Mouse (Mus musculus) MEL (cell line): ENCODE measurements at regions not wholly inside any gene's neighbourhood (a gene's known extent, or its start where the extent isn't known, plus 50 kb on each side); places are given as distances from the start of the nearest gene placed in this dataset.

Experiments
- DNase-seq: peaks from one replicate; pipeline ENCODE4 v3.0.0; 2011; ENCODE audit warnings: low read depth, low spot score
- H3K27ac ChIP-seq: 2 replicates; pipeline ENCODE4 v1.5.1; 2012; ENCODE audit warnings: low read depth, mild to moderate bottlenecking, control low read depth, low read length, moderate library complexity; ENCODE audit not compliant: control insufficient read depth
- H3K27me3 ChIP-seq, 2 experiments: fragments of 150-350 bp in 1 of 2; sonication (generic) in 1 of 2; 2 replicates each; pipeline ENCODE4 v1.6.1; 2012; ENCODE audit warnings: low read length in 2 of 2, mild to moderate bottlenecking in 2 of 2, improper control_type of control experiment in 1 of 2, moderate library complexity in 1 of 2; ENCODE audit not compliant: insufficient read depth in 2 of 2, control insufficient read depth in 1 of 2
- H3K36me3 ChIP-seq, 2 experiments: 2 replicates each; pipeline ENCODE4 v1.6.1; 2012 to 2014; ENCODE audit warnings: low read length in 2 of 2, improper control_type of control experiment in 1 of 2, inconsistent platforms in 1 of 2, mild to moderate bottlenecking in 1 of 2; ENCODE audit not compliant: insufficient read depth in 2 of 2, control insufficient read depth in 1 of 2
- H3K4me1 ChIP-seq, 2 experiments: fragments of 150-350 bp in 1 of 2; sonication (generic) in 1 of 2; 2 replicates each; pipeline ENCODE4 v1.6.1; 2012; ENCODE audit warnings: low read length in 2 of 2, improper control_type of control experiment in 1 of 2, mild to moderate bottlenecking in 1 of 2; ENCODE audit not compliant: insufficient read depth in 2 of 2, control insufficient read depth in 1 of 2
- H3K4me3 ChIP-seq, 2 experiments: fragments of 150-350 bp in 1 of 2; sonication (generic) in 1 of 2; 2 replicates each; pipeline ENCODE4 v1.5.1; 2012; ENCODE audit warnings: low read depth in 2 of 2, low read length in 2 of 2, mild to moderate bottlenecking in 2 of 2, moderate library complexity in 2 of 2, control low read depth in 1 of 2, improper control_type of control experiment in 1 of 2; ENCODE audit not compliant: control insufficient read depth in 1 of 2, insufficient read depth in 1 of 2
- H3K79me2 ChIP-seq: 2 replicates; pipeline ENCODE4 v1.6.1; 2012; ENCODE audit warnings: mild to moderate bottlenecking, low read length, moderate library complexity; ENCODE audit not compliant: control insufficient read depth, poor library complexity, insufficient read depth
- H3K9ac ChIP-seq: 2 replicates; pipeline ENCODE4 v1.6.1; 2012; ENCODE audit warnings: low read depth, mild to moderate bottlenecking, control low read depth, low read length, moderate library complexity; ENCODE audit not compliant: control insufficient read depth, poor library complexity, severe bottlenecking
- H3K9me3 ChIP-seq: fragments of 150-350 bp; sonication (generic); replicated peaks from 2 replicates; pipeline ENCODE4 v1.6.1; 2012; ENCODE audit warnings: mild to moderate bottlenecking, low read length, improper control_type of control experiment, moderate library complexity; ENCODE audit not compliant: insufficient read depth
- BHLHE40 ChIP-seq: IDR thresholded peaks from 2 replicates; pipeline ENCODE4 v1.6.1; 2012; ENCODE audit warnings: low read depth, mild to moderate bottlenecking, inconsistent platforms, low read length, improper control_type of control experiment, borderline replicate concordance
- CHD1 ChIP-seq: IDR thresholded peaks from 2 replicates; pipeline ENCODE4 v1.6.1; 2012; ENCODE audit warnings: low read depth, mild to moderate bottlenecking, inconsistent platforms, low read length, improper control_type of control experiment
- CTCF ChIP-seq, 3 experiments: IDR thresholded peaks in 2 of 3; conservative IDR thresholded peaks in 1 of 3; 2 replicates each; pipeline ENCODE4 v1.5.1; 2011 to 2012; ENCODE audit warnings: low read length in 3 of 3, low read depth in 2 of 3, mild to moderate bottlenecking in 2 of 3, improper control_type of control experiment in 1 of 3, inconsistent platforms in 1 of 3, mixed read lengths in 1 of 3, moderate library complexity in 1 of 3; ENCODE audit not compliant: control insufficient read depth in 1 of 3, insufficient read depth in 1 of 3, poor library complexity in 1 of 3, severe bottlenecking in 1 of 3
- E2F4 ChIP-seq: IDR thresholded peaks from 2 replicates; pipeline ENCODE4 v1.6.1; 2011; ENCODE audit warnings: low read depth, low read length, improper control_type of control experiment, borderline replicate concordance
- EP300 ChIP-seq, 2 experiments: IDR thresholded peaks; 2 replicates each; pipeline ENCODE4 v1.6.1; 2011; ENCODE audit warnings: improper control_type of control experiment in 2 of 2, low read length in 2 of 2, low read depth in 1 of 2, mild to moderate bottlenecking in 1 of 2
- GATA1 ChIP-seq: IDR thresholded peaks from 2 replicates; pipeline ENCODE4 v1.6.1; 2011; ENCODE audit warnings: low read depth, low read length, improper control_type of control experiment
- HCFC1 ChIP-seq: IDR thresholded peaks from 2 replicates; pipeline ENCODE4 v1.6.1; 2012; ENCODE audit warnings: low read depth, mild to moderate bottlenecking, inconsistent platforms, low read length, improper control_type of control experiment, moderate library complexity
- JUND ChIP-seq: IDR thresholded peaks from 2 replicates; pipeline ENCODE4 v1.6.1; 2011; ENCODE audit warnings: low read depth, mild to moderate bottlenecking, improper control_type of control experiment, low read length
- KAT2A ChIP-seq: conservative IDR thresholded peaks from 2 replicates; pipeline ENCODE4 v1.6.1; 2012; ENCODE audit warnings: low read depth, low read length, improper control_type of control experiment, inconsistent platforms
- MAFK ChIP-seq: IDR thresholded peaks from 2 replicates; pipeline ENCODE4 v1.6.1; 2011; ENCODE audit warnings: low read depth, mild to moderate bottlenecking, low read length, improper control_type of control experiment, borderline replicate concordance
- MEF2A ChIP-seq: IDR thresholded peaks from 2 replicates; pipeline ENCODE4 v1.6.1; 2014; ENCODE audit warnings: low read depth, mild to moderate bottlenecking, inconsistent platforms, low read length, improper control_type of control experiment; ENCODE audit not compliant: poor library complexity, insufficient replicate concordance, severe bottlenecking; ENCODE audit errors: extremely low read depth
- MYB ChIP-seq: IDR thresholded peaks from 2 replicates; pipeline ENCODE4 v1.6.1; 2011; ENCODE audit warnings: mild to moderate bottlenecking, low read depth, low read length, improper control_type of control experiment
- MYC ChIP-seq: IDR thresholded peaks from 2 replicates; pipeline ENCODE4 v1.6.1; 2011; ENCODE audit warnings: low read depth, mild to moderate bottlenecking, low read length, improper control_type of control experiment, moderate library complexity
- NELFE ChIP-seq: IDR thresholded peaks from 2 replicates; pipeline ENCODE4 v1.6.1; 2011; ENCODE audit warnings: low read depth, low read length, improper control_type of control experiment
- NRF1 ChIP-seq: IDR thresholded peaks from 2 replicates; pipeline ENCODE4 v1.6.1; 2014; ENCODE audit warnings: low read depth, mild to moderate bottlenecking, inconsistent platforms, low read length, improper control_type of control experiment, moderate library complexity; ENCODE audit not compliant: poor library complexity, insufficient read depth, severe bottlenecking
- POLR2AphosphoS5 ChIP-seq: IDR thresholded peaks from 2 replicates; pipeline ENCODE4 v1.6.1; 2012; ENCODE audit warnings: low read depth, borderline replicate concordance, mild to moderate bottlenecking, inconsistent platforms, low read length, moderate library complexity, mixed read lengths
- RAD21 ChIP-seq: IDR thresholded peaks from 2 replicates; pipeline ENCODE4 v1.6.1; 2011; ENCODE audit warnings: mild to moderate bottlenecking, low read depth, low read length, improper control_type of control experiment
- RCOR1 ChIP-seq: IDR thresholded peaks from 2 replicates; pipeline ENCODE4 v1.6.1; 2012; ENCODE audit warnings: low read depth, mild to moderate bottlenecking, inconsistent platforms, low read length, improper control_type of control experiment
- SIN3A ChIP-seq: IDR thresholded peaks from 2 replicates; pipeline ENCODE4 v1.6.1; 2012; ENCODE audit warnings: low read length, improper control_type of control experiment, inconsistent platforms
- SMC3 ChIP-seq: IDR thresholded peaks from 2 replicates; pipeline ENCODE4 v1.6.1; 2011; ENCODE audit warnings: low read depth, low read length, improper control_type of control experiment
- TAL1 ChIP-seq: IDR thresholded peaks from 2 replicates; pipeline ENCODE4 v1.6.1; 2012; ENCODE audit warnings: mild to moderate bottlenecking, inconsistent platforms, low read length, moderate library complexity, mixed read lengths
- TBP ChIP-seq: IDR thresholded peaks from 2 replicates; pipeline ENCODE4 v1.8.0; 2011; ENCODE audit warnings: low read depth, low read length, improper control_type of control experiment
- USF1 ChIP-seq: IDR thresholded peaks from 2 replicates; pipeline ENCODE4 v1.6.1; 2014; ENCODE audit warnings: low read depth, mild to moderate bottlenecking, inconsistent platforms, low read length, improper control_type of control experiment, moderate library complexity
- USF2 ChIP-seq, 2 experiments: IDR thresholded peaks; 2 replicates each; pipeline ENCODE4 v1.6.1; 2011 to 2012; ENCODE audit warnings: improper control_type of control experiment in 2 of 2, low read length in 2 of 2, borderline replicate concordance in 1 of 2, inconsistent platforms in 1 of 2, low read depth in 1 of 2, mild to moderate bottlenecking in 1 of 2; ENCODE audit not compliant: insufficient read depth in 1 of 2
- ZC3H11A ChIP-seq: IDR thresholded peaks from 2 replicates; pipeline ENCODE4 v1.6.1; 2012; ENCODE audit warnings: low read depth, mild to moderate bottlenecking, inconsistent platforms, low read length, improper control_type of control experiment
- ZKSCAN1 ChIP-seq: IDR thresholded peaks from 2 replicates; pipeline ENCODE4 v1.6.1; 2012; ENCODE audit warnings: low read depth, mild to moderate bottlenecking, inconsistent platforms, low read length, improper control_type of control experiment, moderate library complexity
- ZMIZ1 ChIP-seq: IDR thresholded peaks from 2 replicates; pipeline ENCODE4 v1.6.1; 2012; ENCODE audit warnings: low read depth, mild to moderate bottlenecking, inconsistent platforms, low read length, improper control_type of control experiment, moderate library complexity
- ZNF384 ChIP-seq: IDR thresholded peaks from 2 replicates; pipeline ENCODE4 v1.6.1; 2012; ENCODE audit warnings: low read depth, mild to moderate bottlenecking, inconsistent platforms, low read length, improper control_type of control experiment

DNA sequence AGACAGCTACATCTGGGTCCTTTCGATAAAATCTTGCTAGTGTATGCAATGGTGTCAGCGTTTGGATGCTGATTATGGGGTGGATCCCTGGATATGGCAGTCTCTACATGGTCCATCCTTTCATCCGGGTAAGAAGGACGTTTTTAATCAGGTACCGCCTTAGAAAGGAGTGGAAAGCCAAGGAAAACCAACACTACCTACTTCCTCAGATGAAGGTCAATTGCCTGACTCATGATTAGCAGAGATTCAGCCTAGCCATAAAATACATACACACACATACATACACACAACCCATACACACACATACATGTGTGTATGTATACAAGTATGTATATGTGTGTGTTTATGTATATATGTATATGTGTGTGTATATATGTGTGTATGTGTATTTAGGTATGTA, 69.9 kb upstream of the Map2 start:
- Histone ChIP-seq H3K36me3 (no peaks in the 10 kb centered on the region), H3K27me3 (no peaks in the 10 kb centered on the region)

DNA sequence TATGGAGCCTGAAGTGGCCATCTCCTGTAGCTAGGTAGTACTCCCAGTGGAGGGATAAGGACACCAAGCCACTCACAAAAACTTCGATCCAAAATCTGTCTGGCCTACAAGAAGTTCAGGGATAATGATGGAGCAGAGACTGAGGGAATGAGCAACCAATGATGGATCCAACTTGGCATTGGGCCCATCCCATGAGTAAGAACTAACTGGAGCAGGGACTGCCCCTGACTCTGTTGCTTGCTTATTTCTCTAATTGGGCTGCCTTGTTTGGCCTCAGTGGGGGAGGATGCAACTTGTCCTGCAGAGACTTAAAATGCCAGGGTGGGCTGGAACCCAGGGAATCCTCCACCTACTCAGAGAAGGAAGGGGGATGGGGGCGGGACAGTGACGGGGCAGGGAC, 67.0 kb upstream of the Map2 start:
- no peak overlapping the region for H3K27ac ChIP-seq
- H3K4me3 ChIP-seq: no peak overlapping the region
- no peak for TF ChIP-seq TBP
- TF ChIP-seq KAT2A: no peak
- no peak for TF ChIP-seq CHD1
- no peak for TF ChIP-seq ZMIZ1
- no peak for TF ChIP-seq E2F4
- no peak for TF ChIP-seq GATA1
- no peak for TF ChIP-seq USF2 (IDR thresholded peaks at IDR 0.05; ENCODE audit: borderline replicate concordance in 1 of 2, insufficient read depth in 1 of 2, low read depth in 1 of 2, low read length in 2 of 2)
- TF ChIP-seq CTCF (IDR thresholded peaks at IDR 0.05 in 2 of 3, conservative IDR thresholded peaks at IDR 0.05 in 1 of 3; ENCODE audit: control insufficient read depth in 1 of 3, insufficient read depth in 1 of 3, low read depth in 2 of 3, low read length in 3 of 3, poor library complexity in 1 of 3, severe bottlenecking in 1 of 3): no peak
- no peak for TF ChIP-seq POLR2AphosphoS5
- no peak for TF ChIP-seq RCOR1
- no peak for TF ChIP-seq BHLHE40
- TF ChIP-seq SIN3A: no peak
- no peak for TF ChIP-seq MAFK
- TF ChIP-seq RAD21: no peak
- TF ChIP-seq JUND: no peak
- no peak for TF ChIP-seq HCFC1
- no peak for TF ChIP-seq MYB
- no peaks in the 10 kb centered on the region for H3K9me3 ChIP-seq
- H3K79me2 ChIP-seq: no peaks in the 10 kb centered on the region
- no peaks in the 10 kb centered on the region for H3K27me3 ChIP-seq
- H3K4me1 ChIP-seq: no peaks in the 10 kb centered on the region
- DNase-seq: no peak
- H3K36me3 ChIP-seq: no peaks in the 10 kb centered on the region
- H3K9ac ChIP-seq: no peak overlapping the region

More for the DNA sequence above, 69.9 kb upstream of the Map2 start:
- DNase-seq: peak; percentile 6
- H3K9me3 ChIP-seq: no peaks in the 10 kb centered on the region
- H3K79me2 ChIP-seq: no peaks in the 10 kb centered on the region
- H3K4me1 ChIP-seq: no peaks in the 10 kb centered on the region
- TF ChIP-seq CHD1 (no peak), MYC (no peak), POLR2AphosphoS5 (no peak), CTCF (IDR thresholded peaks at IDR 0.05 in 2 of 3, conservative IDR thresholded peaks at IDR 0.05 in 1 of 3; ENCODE audit: control insufficient read depth in 1 of 3, insufficient read depth in 1 of 3, low read depth in 2 of 3, low read length in 3 of 3, poor library complexity in 1 of 3, severe bottlenecking in 1 of 3) (no peak), MAFK (no peak), KAT2A (no peak), RAD21 (no peak), TAL1 (no peak), NELFE (no peak), ZMIZ1 (no peak), SMC3 (no peak), ZC3H11A (no peak), EP300 (IDR thresholded peaks at IDR 0.05; ENCODE audit: low read depth in 1 of 2, low read length in 2 of 2) (no peak), ZNF384 (no peak), USF1 (no peak), ZKSCAN1 (no peak), MEF2A (no peak), NRF1 (no peak)
- TF ChIP-seq, all 39 proteins: peak for 0
- no peak overlapping the region for H3K9ac ChIP-seq
- no peak overlapping the region for H3K4me3 ChIP-seq
- H3K27ac ChIP-seq: no peak overlapping the region
